Mouse (Mus musculus) right cerebral cortex, postnatal 10 days (tissue): ENCODE measurements around the gene Praf2.
"Not testable (repeated sequence)": the region's sequence is repeated elsewhere in the genome, so short reads cannot be mapped to it uniquely, and the experiment has no call there.

Source experiments
- DNase-seq, 2 experiments: peaks; one replicate each; pipeline ENCODE4 v3.0.0; 2021; ENCODE audit warnings: low spot score in 2 of 2

Praf2 gene

DNA sequence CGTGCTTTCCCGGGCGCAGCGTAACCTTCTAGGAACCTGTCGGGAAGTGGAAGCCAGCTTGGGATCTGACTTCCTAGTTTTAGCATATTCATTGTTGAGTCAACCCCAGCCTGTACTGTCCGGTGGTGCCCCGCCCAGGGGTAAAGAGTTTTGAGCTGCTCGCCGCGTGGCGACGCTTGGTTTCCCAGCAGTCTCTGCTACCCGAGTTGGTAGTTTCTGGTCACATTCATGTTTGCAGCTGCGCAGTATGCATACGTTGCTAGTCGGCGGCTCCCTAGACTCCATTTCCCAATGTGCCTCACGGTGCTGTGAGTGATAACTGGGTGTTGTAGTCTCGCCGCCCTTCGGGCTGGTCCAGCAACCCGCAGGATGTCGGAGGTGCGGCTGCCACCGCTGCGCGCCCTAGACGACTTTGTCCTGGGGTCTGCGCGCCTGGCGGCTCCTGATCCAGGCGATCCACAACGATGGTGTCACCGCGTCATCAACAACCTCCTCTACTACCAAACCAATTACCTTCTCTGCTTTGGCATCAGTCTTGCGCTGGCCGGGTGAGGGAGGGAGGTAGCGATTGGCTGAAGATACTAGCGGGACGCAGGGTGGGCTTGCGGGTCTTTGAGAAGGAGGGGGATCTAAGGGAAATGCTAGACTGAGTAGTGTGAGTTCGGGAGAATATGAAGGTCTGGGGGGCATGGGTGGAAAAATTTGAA lies at the start of gene Praf2:
TSS of gene Praf2 (plus strand) at position 225 of the 707 bp plus-strand sequence.
- peak; percentile 84 to 91 for DNase-seq

GRCm38 (mm10) chrX:7678986-7679385 lies 49.3 kb upstream of the Praf2 start:
- no peak for DNase-seq

DNA sequence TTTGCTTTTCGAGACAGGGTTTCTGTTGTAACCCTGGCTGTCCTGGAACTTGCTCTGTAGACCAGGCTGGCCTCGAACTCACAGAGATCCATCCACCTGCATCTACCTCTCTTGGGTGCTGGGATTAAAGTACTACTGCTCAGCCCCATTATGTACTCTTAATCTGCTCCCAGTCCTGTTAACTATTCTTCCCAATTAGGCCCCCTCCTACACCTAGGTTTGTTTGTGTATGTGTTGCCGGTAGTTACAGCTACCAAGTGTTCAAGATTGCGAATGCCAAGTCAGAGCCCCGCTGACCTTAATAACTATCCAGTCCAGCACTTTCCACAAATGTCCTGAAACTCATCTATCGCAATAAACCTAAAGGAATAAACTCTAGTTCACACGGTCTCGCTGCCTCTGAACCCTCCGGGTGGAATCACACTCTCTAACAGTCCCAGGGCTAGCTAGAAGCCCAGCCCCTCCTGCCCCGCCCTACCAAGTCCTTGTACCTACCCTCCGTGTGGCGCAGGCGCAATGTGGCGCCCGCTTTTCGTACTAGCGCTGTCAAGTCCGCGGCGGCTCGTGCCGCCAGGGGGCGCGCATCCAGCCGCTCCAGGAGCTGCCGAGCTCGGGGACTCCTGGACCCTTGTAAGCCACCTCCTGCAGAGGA lies 48.7 kb upstream of the Praf2 start:
- peak; percentile 83 to 86 for DNase-seq

DNA sequence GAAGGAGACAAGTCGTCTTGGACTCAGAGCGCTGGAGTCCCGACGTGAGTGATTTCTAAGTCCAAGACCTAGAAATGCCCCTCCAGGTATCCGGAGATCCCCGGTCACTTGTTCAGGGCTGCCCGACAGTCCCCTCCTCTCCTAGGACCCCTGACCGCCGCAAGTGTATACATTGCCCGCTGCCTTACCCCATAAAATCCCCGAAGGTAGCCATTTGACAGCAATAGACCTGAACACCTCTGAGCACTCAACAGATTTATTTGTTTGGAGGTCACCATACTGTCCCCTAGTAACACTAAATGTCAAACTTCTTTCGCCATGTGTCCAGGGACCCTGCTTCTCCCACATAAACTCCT lies 48.2 kb upstream of the Praf2 start:
- DNase-seq = no peak

- no peak for DNase-seq
Observed at GRCm38 (mm10) chrX:7680864-7681263, 47.4 kb upstream of the Praf2 start, which contains the start of gene Magix. Gene Magix (minus strand): TSS chrX:7681251.

DNA sequence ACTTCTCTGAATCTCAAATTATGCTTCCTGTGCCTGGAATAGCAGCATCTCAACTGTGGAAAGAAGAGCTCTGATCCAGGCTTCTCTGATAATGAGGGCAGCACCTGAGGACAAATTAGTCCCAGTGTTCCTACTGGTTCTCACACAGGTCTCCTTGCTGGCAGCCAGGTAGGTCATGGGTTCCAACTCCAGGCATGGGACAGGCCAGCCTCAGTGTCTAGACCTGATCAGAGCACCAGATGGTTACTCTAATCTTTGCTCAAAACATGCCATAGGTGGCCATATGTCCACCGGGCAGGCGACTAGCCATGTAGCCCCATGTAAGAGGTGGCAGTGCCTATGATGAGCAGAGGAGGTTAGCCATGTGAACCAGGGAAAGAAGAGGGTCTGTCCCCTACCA lies 39.9 kb upstream of the Praf2 start:
- DNase-seq = no peak

DNA sequence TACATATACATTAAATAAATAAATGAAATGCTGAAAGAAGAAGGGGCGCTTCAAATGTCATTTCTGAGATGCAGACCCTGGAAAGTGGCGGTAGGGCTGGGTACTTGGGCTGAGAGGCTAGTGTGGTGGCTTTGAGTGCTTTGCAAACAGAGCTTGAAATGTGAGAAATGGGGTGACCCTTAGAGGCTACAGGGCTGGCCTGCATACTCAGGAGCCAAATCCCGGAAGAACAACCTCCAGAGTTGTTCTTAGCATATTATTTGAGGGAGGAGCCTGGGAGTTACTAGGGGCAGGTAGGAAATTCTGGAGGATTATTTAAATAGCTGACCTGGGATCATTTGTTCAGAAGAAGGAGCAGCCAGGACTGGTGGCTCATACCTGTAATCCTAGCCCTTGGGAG lies 37.8 kb upstream of the Praf2 start:
- no peak for DNase-seq

DNA sequence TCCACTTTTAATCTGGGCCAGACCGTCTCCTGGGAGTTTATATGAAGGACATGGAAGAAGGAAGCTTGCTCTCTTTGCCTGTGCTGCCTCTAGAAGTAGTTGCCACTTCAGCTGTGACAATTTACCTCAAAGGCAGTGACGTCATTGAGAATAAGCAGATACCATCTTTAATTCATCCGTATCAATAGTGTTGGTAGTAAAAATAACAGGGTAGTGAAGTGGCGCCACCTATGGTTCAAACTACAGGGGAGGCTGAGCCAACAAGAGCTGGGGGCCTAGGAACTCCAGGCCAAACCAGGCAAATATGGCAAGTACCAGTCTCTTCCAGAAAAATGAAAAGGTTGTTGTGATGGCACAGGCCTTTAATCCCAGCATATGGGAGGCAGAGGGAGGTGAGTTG lies 35.4 kb upstream of the Praf2 start:
- no peak for DNase-seq

DNA sequence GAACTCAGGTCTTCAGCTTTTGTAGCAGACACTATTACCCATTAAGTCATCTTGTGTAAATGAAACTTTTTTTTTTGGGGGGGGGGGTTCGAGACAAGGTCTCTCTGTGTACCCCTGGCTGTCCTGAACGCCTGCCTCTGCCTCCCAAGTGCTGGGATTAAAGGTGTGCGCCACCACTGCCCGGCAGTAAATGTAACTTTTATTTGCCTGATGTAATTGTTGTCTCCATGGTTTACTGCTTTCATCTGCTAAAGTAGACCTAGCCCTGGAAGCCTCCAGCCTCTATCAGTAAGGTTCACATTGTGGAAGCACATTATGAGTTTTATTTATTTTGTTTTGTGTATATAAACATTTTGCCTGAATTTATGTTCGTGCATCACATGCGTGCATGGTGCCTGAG lies 31.7 kb upstream of the Praf2 start:
- no peak for DNase-seq

DNA sequence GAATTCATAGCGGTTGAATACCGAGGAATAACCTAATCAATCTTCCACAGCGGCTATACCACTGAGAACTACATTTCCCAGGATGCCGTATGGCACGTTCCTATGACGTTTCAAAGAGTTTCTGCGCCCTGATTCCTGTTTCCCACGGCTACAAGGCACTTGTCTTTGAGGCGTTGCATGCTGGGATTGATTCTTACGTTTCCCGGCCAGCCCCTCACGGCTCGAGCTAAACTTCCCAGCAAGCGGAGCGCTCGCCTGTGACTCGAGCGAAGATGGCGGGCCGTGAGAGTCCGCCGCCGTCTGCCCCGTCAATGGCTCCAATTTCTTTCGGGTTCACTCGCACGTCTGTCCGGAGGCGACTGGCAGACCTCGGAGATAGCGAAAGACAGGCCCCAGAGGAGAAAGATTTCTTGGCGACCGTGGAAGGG lies 31.3 kb upstream of the Praf2 start, which contains the start of gene Gpkow:
TSS of gene Gpkow (plus strand) at position 178 of the 428 bp plus-strand sequence.
- DNase-seq = peak; percentile 88 to 93

- not testable (repeated sequence) for DNase-seq
Observed at GRCm38 (mm10) chrX:7713764-7714134, 14.5 kb upstream of the Praf2 start.

DNA sequence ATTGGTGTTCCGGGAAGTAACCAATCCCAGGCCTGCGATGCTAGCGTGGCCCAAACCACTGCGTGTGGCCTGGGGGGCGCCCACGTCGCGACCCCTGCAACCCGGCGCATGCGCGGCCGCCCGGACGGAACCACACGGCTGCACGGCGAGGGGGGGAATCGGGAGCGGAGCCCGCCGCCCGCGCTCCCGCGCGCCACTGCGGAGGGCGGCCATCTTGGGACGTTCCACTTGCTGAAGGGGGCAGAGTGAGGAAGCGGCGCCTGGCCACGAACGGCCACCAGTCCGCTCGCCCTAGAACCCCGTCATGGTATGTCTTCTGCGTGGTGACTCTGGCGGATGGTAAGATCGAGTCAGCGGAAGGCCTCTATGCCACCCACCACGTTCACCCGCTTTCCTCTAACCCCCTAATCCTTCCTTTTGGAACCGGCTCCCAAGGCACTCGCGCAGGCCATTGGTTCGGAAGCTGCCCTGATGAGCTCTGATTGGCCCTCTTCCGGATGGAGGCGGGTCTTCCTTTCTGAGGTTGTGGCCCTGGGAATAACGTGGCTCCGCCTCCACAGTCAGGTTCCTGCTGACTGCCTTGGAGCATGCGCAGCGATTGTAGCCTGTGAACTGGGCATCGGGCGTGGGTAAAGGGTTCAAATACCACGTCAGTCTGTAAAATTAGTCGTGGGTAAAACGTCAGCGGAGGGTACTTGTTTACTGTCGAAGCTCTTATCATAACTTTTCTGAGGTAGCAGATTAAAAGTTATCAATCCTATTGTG lies 13.9 kb upstream of the Praf2 start, which contains the start of gene Wdr45:
TSS of gene Wdr45 (plus strand) at position 199 of the 765 bp plus-strand sequence.
- DNase-seq = peak; percentile 97

DNA sequence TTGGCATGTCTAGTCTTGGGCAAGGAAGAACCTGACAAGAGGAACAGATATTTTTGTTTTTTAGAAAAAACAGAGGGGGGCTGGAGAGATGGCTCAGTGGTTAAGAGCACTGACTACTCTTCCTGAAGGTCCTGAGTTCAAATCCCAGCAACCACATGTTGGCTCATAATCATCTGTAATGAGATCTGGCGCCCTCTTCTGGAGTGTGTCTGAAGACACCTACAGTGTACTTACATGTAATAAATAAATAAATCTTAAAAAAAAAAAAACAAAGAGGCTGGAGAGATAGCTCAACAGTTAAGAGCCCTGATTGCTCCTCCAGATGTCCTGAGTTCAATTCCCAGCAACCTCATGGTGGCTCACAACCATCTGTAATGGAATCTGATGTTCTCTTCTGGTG lies 12.2 kb upstream of the Praf2 start:
- not testable (repeated sequence) for DNase-seq

DNA sequence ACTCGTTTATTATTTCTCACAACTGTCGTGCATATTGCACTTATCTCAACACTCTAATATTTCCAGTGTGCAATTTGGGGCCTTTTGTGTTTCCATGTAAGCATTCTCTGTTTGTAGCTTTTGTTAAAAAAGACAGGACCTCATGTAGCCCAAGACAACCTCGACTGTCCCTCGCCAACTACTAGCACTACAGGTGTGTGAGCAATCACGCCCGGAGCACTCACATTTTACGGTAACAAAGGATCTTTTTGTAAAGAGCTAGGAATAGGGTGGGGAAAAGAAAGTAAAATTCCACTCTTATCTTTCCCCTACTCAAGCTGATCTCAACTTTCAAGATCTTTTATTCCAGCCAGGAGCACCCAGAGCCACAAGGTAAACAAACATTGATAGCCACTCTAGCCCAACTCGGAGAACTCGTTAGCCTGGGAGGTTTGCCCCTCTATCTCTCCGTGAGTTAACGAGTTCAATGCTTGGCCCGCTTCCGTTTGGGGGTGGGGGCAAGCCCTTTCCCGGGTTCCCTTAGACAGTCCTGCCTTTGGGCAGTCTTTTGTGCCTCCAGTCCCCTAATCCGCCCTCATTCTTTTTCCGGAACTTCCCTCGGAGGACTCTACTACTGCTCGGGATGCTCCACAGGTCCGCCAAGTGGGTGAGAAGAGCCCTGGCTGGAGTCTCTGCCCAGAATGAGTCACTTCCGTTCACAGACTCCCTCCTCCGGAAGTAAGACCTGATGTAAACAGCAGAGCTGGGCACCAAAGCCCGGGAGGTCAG lies 6.5 kb upstream of the Praf2 start, which contains the start of gene Gm45208:
TSS of gene Gm45208 (plus strand) at position 732 of the 768 bp plus-strand sequence.
- peak; percentile 58 to 76 for DNase-seq

DNA sequence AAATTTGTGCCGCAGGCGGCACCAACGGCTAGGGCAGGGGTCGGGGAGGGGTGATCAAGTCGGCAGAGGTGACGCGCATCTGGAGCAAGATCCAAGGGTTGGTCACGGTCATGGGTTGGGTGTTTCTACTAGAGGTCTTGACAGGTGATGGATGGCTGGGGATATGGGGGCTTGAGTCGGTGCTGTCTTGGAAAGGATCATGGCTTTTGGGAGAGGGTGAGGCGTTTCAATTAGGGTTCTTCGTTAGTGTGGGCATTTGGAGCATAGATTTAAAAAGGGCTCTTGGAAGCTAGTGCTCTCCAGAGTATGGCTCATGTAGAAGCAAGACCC lies 6.0 kb upstream of the Praf2 start:
- DNase-seq = no peak

- DNase-seq = no peak
Observed at GRCm38 (mm10) chrX:7722691-7723090, 5.5 kb upstream of the Praf2 start.

- DNase-seq = no peak
Observed at GRCm38 (mm10) chrX:7724135-7724534, 4.1 kb upstream of the Praf2 start.

GRCm38 (mm10) chrX:7725841-7726240 lies 2.4 kb upstream of the Praf2 start:
- DNase-seq = no peak

GRCm38 (mm10) chrX:7727176-7727575 lies 1.1 kb upstream of the Praf2 start:
- no peak for DNase-seq

DNA sequence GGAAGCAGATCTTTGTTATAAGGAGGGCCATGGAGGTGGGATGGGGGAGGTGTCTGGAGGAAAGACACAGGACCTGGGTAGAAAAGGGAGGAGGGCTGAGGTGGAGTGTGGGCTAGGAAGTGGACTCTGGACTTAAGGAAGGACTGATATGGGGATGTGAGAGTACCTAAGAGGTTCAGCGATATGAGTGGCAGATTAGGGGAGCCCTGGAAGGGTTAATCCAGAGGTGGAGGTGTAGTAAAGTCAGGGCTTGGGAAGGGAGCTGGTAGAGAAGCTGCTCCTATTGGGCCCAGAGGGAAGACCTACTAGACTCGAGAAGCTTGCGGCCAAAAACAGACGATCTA lies 655 bp downstream of the Praf2 start:
- no peak for DNase-seq

- peak in 1 of 2 experiments; percentile 68 for DNase-seq
Observed at GRCm38 (mm10) chrX:7733571-7734156, 5.4 kb downstream of the Praf2 start.
